Mouse (Mus musculus) cerebellum, postnatal 4 days (tissue): Measurements from ENCODE around the gene Slc26a1.

Experiments
- DNase-seq, 2 experiments: peaks; one replicate each; pipeline ENCODE4 v3.0.0; 2022; ENCODE audit warnings: low spot score in 2 of 2, mixed read lengths in 1 of 2

The Slc26a1 gene

DNA sequence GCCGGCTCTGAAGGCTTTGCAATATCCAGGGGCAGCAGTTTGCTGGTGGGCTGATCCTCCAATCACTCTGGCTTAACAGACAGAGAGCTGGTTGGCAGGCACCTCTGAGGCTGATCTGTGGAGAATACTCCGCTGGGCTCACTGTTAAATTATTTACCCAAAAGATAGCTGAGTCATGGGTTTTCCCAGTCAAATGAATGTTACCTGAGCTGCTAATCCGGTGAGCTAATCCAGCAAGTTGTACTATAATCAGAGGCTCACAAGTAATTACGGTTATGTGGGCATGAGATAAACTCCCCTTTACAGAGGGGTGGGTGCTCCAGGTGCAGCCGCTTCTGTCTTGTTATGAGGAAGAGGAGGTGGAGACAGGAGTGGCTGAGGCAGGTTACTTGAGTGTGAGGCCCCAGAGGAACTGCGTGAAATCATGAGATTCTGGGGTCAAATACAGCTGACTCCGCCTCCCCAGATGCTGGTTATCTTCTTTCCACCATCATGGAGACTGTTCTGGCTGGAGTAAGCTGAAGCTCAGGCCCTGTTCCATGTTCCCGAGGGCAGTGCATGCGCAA lies at the start of gene Slc26a1:
Slc26a1 (minus strand) TSS at position 319 of the 566 bp plus-strand sequence.
- DNase-seq, result no peak

DNA sequence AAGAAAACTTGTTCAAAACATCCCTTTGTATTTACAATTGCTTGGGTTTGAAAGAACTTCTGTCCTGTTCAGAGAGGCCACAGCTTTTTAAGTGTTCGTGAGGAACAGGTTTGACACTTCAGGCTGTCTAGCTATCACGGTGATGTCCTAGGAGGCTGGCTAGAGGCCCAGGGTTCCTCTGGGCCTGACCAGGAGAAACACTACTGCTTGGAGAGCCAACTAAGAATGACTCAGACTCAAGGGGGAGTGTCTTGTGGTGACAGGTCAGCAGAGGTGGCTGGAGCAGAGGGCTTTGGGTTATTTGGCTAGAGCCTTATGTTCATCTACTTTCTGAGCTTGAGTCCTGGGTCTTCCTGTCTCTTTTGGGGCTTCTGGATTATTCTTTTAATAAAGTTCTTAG lies 48.6 kb upstream of the Slc26a1 start:
- no peak for DNase-seq

DNA sequence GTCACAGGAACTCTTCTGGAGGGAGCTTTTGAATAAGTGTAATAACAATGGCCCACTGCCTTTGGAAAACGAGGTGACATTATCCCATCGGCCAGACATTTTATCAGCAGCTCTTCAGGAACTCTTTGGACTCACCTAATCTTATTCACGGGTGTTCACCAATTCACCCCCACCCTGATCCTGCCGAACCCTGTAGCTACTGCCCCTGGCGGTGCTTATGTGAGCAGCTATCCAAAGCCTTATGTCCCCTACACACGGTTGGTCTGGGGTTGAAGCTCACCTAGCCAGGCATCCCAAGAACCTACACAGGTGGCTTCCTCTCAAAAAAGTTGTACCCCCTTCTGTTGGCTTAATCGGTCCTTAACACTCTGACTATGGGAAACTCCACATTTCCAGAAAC lies 44.4 kb upstream of the Slc26a1 start:
- no peak for DNase-seq

DNA sequence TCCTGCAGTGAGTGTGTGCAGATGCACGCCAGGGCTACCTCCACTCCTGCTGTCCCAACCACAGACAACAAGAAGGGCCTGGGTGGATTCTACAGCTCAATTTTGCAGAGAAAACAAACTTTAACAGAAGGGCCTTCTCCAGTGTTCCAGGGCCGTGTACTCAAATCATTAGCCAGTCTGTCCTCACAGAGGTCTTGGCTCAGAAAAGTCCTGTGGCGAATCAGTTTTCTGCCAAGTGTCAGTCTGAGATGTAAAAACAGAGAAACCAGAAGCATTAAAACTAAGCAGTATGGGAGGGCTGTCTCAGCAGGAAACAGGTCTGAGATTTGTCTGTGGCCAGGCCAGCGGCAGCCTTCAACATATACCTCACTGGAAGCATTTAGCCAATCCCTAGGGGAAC lies 42.7 kb upstream of the Slc26a1 start:
- DNase-seq, result peak; percentile 17 to 42

DNA sequence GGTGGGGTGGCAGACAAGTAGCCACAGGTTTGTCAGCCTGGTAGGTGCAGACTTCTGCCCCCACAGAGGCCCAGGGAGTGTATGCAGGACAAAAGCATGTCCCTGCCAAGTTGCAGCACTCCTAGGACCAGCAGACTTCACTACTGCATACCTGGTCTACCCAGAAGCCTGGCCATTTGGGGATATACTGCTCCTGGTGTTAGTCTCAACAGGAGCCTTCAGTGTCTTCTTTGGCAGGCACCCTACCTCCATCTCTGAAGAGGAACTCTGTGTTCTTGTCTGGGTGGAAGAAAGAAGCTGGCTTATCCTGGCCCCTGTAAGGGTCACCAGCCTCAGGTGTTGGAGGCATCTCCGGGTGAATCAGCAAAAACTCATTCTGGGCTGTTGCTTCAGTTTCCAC lies 40.6 kb upstream of the Slc26a1 start:
- no peak for DNase-seq

DNA sequence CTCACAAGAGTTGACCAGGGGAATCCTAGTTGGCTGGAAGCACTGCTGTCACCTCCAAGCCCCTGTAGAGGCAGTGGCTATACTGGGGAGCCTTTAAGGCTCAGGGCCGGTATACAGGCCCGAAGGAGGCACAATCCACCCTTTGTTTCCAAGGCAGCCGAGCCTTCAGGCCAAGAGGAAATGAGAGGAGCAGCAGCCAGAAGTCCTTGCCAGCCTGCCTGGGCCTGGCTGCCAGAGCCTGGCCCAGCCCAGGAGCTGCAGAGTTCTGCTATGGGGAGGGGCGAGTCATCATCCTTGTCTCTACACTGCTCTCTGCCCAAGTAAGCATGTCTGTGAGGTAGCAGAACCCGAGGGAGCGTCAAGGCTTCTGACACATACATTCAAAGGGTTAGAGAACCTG lies 38.8 kb upstream of the Slc26a1 start:
- DNase-seq, result peak in 1 of 2 experiments; percentile 38

DNA sequence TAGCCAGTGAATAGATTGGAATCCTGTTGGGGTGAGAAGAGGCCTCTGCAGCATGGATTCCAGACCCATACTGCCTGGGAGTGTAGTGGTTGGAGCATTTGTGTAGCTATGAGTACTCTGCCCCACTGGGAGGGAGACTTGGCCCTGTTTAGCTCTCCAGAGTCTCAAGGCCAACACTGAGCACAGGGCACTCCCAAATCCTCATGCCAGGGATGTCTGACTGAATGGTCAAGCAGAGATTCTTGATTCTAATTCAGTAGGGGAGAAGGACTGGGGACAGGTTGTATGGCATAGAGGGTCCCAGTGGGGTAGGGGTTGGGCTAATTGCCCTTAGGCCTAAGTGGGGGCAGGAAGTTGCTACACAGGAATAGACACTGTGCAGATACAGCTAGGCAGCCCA lies 38.3 kb upstream of the Slc26a1 start:
- no peak for DNase-seq

DNA sequence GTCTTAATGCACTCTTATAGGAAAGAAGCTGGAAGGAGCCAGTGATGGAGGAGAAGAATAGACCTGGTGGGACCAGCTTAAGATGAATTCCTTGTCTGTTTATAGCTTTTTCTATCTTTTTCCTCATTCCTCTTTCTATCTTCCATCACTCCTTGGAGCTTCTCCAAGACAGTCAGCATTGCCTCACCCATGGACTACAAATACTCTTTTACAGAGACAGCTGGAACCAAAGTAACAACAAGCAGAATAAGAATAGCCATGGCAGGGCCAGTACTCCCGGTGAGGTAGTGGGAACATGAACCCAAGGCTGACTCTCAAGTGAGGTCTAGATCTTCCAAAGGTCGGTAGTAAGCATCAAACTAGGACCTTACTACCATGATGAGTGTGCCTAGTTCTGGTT lies 37.7 kb upstream of the Slc26a1 start:
- DNase-seq, result no peak

DNA sequence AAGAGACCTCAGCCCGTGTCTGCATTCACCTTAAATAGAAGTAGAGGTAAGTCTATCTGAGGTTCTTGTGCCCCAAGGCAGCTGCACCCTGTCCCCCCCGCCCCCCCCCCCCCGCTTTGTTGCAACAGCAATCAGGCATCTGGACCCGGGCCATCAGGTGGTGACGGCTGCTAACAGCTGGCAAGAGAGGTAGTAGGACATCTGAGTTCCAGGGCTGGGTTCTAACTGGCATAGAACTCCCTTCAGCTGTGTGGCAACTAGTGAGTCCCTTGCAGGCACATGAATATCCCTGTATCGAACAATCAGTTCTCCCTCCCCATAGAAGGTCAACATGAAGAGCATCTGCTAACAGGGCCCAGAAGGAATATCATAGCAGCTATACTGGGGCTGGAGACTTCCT lies 36.6 kb upstream of the Slc26a1 start:
- DNase-seq, result no peak

DNA sequence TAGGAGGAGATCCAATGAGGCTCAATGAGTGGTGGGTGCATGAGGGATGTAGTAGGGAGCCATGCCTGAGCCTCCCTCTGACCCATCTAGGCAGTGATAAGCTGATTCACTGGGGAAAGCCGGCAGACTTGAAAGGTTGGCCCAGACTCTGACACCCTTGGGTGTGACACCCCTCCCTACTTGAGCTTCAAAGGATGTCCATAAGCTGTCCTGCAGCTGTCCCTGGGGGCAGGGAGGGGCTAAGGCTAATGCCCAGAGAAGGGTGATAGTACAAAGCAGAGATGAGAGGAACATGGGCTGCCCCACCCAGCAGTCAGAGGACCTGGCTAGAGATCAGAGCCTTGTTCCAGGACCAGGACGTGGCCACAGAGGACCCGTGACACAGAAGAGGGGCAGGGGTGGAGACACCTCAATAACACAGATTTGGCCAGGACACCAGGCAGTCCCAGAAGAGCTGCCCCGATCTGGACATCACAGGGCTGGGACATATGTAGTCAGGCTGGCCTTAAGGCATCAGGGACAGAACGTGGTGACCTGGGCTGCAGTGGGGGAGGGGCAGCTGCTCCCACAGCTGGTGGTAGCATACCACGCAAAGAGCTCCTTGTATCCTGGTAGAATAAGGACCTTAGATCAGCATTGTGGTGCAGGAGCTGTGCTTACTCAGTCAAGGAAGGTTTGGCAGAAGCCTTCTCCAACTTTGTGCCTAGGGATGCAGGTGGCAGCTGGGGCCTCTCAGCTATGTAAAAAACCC lies 33.8 kb upstream of the Slc26a1 start:
- DNase-seq, result no peak

DNA sequence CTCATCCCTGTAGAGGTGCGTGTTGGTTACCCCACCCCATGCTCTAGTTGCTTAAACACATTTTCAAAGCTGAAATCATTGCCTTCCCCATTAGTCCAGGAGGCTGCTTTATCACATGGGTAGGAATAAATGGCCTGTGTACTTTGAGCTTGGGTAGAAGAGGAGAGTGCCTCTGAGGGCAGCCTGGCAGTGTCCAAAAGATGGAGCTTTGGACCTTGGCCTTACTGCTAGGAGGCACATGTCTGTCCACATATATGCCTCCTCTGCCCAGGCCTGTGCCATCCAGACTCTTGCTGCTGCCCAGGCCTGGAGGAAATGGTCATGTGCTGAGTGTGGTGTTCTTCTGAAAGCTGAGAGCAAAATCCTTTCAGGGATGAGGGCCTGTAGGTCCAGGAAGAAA lies 33.0 kb upstream of the Slc26a1 start:
- no peak for DNase-seq

DNA sequence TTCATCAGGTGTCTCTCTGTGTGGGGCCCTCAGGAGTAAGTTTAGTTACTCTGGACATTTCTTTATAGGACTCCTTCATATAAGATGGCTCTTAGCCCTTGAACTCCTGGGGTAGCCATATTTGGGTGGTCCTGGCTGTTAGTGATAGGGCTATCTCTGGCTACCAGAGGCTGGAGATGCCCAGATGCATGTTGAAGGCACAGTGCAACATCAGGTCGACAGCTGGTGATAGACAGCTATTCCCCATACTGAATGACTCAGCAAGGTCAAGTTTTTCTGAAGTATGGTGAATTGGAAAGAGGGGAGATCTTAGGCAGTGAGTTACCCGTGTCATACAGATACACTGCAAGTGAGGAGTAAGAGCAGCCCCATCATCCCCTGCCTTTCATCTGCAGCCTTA lies 32.4 kb upstream of the Slc26a1 start:
- DNase-seq, result no peak

DNA sequence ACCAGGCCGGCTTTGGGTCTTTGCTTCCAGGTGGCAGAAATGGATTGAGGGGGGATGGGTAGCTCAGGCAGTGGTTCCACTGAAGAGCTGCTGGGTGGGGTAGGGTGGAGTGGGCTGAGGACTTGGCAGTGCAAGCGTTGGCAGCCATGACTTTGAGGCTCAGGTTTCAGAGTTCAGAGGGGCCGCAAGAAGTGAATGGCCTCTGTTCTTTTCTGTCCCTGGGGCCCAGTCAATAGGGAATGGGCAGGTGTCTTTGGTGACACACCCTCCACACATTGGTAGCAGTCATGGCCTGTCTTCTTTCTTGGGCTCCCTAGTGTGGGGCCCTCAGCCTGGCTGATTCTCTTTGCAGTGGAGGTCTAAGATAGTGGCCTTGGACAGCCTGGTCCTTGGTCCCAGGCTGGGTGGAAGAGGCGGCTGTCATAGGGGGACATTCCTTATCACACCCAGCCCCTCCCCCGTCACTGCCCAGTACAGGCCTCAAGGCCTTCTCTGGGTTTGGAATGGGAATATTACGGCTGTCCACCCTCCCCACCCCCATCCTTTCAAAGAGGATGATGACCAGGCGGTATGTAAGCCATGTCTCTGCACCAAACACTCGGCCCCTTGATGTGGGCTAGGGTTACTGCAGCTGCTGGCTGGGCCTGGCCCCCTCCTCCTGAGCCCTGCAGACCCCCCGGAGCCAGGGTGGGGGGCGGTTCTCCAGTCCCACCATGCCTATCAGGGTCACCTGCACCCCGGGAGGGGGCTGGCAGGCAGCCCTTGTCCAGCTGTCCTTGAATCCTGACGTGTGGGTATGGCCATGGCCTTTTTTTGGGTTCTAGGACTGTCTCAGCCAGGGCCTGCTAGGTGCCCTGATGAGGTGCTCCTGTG lies 28.6 kb upstream of the Slc26a1 start:
- no peak for DNase-seq

DNA sequence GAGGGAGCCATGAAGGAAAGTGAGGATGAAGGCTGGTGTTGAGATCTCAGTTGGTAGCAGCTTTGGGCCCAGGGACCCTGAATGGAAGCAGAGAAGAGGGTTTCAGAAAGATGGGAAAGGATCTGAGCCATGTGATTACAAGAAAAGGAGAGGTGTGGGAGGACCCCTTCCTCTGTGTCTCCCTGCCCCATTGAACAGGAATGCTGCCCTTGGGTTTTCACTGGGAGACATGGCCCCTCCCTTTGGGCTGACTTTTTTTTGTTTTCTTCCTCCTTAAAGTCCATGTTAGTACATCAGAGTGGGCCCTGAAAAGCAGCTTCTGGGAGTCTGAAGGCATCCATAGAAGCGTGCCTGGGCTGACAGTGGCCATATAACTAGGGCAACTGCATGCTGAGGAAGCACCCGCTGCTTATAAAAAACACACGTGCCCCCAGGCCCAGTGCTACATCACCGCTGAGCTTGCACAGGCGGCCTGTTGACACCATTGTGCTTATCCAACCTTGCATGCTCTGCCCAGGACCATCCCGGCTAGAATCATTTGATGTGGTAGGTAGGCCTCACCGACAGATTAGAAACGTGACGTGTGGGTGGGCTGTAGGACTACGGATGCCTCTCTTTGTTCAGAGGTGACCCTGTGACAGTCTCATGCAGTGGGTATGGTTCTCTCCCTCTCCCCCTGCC lies 26.1 kb upstream of the Slc26a1 start:
- DNase-seq, result no peak

DNA sequence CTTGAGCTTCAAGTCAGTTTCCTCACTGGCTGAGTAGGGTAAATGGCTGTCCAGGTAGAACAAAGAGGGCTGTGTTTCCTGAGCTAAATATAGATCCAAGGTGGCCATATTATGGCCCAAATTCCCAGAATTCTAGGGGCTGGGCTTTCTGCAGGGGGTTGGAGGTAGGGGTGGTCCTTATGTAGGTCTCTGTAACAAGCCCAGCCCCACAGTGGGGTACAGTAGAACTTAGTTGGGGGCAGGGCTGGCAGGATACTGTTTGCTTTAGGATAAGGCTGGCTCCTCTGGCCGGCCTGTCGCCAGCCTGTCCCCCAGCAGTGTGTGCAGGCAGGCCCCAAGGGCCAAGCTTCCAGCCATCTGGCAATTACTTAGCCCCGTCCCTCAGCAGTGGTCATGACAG lies 25.0 kb upstream of the Slc26a1 start:
- no peak for DNase-seq

DNA sequence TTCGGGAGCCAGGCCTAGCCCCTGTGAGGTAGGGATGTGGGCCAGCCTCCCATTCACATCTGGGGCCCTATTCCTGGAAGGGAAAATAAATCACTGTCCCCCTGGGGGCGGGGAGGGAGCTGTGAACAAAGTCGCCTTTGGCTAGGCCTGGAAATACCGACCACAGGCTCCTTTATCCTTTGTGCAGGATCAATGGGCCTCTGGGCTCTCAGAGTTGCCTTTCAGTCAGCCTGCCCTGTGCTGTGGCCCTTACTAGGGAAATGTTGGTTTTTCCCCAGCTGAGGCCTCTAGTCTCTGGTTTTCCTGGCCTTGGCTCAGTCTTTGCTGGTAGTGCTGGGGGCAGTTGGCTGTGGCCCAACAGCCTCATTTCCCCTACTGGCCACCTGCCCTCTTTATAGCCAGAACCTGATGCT lies 22.0 kb upstream of the Slc26a1 start:
- DNase-seq, result peak; percentile 41

DNA sequence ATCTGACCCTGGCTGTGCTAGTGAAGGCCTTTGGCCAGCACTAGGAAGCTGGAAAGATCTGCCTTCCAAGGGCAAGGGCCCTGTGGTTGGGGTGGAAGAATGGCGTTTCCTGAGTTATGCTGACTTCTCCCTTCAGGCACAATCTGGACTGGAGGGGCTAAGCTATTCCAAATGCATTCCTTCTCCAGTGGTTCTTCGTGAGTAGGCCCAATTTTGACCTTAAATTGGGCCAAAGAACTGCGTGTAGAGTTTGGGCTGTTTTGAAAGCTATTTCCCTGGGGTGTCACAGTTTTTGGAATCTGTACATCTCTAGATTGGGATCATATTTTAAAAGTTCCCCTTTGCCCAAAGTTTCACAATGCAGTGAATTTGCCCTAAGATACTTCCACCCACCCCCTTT lies 21.2 kb upstream of the Slc26a1 start:
- no peak for DNase-seq

DNA sequence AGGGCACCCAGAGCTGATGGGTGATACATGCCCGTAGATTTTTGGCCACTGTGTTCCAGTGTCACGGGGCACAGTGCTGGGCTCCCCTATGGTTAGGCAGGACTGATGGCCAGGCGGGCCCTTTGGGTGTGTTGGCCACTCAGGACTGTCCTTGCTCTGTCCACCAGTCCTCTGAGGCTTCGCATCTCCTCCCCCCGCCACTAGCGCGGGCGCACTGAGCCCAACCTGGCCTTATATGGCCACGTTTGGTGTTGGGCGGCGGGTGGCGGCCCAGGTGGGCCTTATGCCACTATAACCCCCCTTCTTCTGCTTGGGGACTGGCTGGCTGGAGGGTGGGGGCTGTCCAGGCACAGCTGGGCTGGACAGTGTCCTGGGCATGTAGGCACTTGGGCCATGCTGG lies 20.5 kb upstream of the Slc26a1 start:
- DNase-seq, result no peak

DNA sequence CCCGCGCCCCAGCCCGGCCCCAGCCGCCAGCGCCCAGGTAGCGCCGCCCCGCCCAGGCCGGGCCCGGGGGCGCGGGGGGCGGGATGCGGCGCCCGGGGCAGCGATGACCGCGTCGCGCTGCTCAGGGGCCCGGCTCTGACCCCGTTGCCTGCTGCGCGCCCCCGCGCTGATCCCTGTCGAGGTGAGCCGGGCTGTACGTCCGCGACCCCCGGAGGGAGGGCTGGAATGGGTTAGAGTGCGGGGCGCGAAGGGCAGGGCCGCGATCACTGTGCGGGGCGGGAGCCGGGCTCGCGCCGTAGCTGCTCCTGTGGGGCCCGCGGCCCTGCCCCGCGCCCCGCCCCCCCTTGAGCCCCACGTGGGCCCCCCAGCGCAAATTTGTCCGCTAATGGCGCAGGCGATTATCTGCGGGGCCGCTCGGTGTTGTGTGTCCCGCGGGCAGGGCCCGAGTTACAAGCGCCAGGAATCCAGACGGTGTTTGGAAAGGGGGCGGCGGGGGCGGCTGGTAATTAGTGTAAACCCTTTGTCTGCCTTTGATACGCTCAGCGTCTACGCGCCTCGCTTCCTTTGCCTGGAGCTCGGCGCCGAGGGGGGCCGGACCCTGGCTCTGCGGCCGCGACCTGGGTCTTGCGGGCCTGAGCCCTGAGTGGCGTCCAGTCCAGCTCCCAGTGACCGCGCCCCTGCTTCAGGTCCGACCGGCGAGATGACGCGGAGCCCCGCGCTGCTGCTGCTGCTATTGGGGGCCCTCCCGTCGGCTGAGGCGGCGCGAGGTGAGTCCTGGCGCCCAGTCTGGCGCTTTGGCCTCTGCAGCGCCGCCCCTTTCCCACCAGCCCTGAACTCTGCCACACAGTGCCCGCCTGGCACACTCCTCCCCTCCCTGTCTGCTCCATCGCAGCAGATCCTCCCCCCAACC lies 19.2 kb upstream of the Slc26a1 start:
- peak in 1 of 2 experiments; percentile 18 for DNase-seq

DNA sequence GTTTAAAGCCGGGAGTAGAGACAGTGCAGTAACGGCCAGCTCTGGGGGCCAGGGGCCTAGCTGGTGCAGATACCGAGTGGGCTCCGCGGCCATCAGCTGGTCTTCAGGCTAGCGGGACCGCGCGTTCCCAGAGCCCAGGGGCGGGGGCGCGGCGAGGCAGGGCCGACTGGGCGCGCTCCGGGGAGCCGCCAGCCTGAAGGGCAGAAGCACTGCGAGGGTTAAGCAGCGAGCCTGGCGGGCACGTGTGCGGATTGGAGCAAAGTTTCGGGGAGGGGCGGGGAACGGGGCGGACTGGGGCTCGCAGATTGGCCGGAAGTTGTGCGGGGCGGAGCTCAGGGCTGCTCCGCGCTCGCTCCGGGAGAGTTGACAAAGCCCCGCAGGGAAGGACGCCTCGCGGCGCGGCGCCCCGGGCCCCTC lies 18.5 kb upstream of the Slc26a1 start:
- DNase-seq, result peak; percentile 53 to 72

DNA sequence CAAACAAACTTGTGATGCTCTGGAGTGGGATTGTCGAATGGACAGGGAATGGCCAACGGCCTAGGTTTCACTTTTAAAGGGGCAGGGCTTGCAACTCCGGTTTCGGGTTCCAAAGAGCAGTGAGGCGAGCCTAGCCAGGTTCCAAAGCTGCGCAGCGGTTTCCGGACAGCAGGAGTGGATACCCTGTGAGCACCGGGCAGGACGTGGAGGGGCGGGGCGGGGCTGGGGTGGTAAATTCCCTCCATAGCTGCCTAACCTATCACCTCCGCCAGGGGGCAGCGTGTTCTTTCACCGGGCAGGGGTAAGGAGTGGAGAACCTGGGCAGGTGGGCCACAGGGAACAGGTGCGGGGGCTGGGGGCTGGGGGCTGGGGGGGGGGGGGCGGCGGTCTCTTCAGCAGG lies 16.9 kb upstream of the Slc26a1 start, which contains the start of gene Fgfrl1:
Fgfrl1 (plus strand) TSS at position 112 of the 400 bp plus-strand sequence.
- peak in 1 of 2 experiments; percentile 37 for DNase-seq
